Mouse (Mus musculus): ENCODE measurements around the gene Tnfrsf13b. TPM values are rescaled to one million over a fixed set of nuclear protein-coding genes. Genes with fewer than 3 reads are reported as not detected.
A peak's percentile ranks its signal among the peaks of the same experiment; 100 is the strongest.
"Not testable (repeated sequence)": the region's sequence is repeated elsewhere in the genome, so short reads cannot be mapped to it uniquely, and the experiment has no call there.

The Tnfrsf13b gene
- polyA plus RNA-seq, 1 experiment from 2014 or later: 4.8 TPM

DNA sequence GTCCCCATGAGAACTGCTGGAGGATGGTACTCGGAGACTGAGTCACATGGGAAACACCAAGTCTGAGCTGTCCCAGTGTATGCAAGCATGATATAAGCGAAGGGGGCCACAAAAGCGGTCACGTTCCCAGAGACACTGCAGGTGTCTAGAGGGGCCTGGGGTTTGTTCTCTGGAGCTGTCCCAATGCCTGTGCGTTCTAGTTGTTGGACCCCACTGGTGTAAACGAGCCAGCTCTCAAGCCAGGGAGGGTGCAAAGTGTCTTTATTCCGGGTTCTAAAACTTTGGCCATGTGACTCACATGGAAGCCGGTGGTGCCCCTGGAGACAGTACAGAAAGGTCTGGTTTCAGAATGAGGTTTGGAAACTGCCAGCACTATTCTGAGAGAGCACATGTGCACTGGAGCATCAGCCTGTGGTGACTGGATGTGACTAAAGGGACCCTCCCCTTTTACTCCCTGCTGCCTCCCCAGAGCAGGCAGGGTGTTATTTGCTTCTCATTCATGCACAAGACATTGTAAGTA lies 3.7 kb upstream of the Tnfrsf13b start:
- no peak overlapping the region for H3K27ac ChIP-seq (ENCODE audit: low read length)
- H3K9ac ChIP-seq (ENCODE audit: low read depth, low read length): no peak overlapping the region
- no peak overlapping the region for H3K4me2 ChIP-seq (ENCODE audit: low read depth, low read length)
- no peaks in the 10 kb centered on the region for H3K27me3 ChIP-seq (ENCODE audit: control insufficient read depth, insufficient read depth, low read depth, low read length)
- H3K4me1 ChIP-seq (ENCODE audit: control insufficient read depth, low read depth, low read length): no peaks in the 10 kb centered on the region
- 68% methylated on average over 8 of the region's 8 CpGs for WGBS (ENCODE audit: insufficient replicate concordance)
- no peak for ATAC-seq (ENCODE audit: low read depth)
- no peaks in the 10 kb centered on the region for H3K9me3 ChIP-seq (replicated peaks; ENCODE audit: control insufficient read depth, low read length)
- no peak overlapping the region for H3K4me3 ChIP-seq (ENCODE audit: low read depth, low read length)
- no peaks in the 10 kb centered on the region for H3K36me3 ChIP-seq (ENCODE audit: control insufficient read depth, insufficient read depth)

GRCm38 (mm10) chr11:61123886-61124285 lies 2.7 kb upstream of the Tnfrsf13b start:
- H3K4me2 ChIP-seq (ENCODE audit: low read depth, low read length): no peak overlapping the region
- no peaks in the 10 kb centered on the region for H3K27me3 ChIP-seq (ENCODE audit: control insufficient read depth, insufficient read depth, low read depth, low read length)
- H3K9ac ChIP-seq (ENCODE audit: low read depth, low read length): no peak overlapping the region
- no peak overlapping the region for H3K27ac ChIP-seq (ENCODE audit: low read length)
- H3K4me3 ChIP-seq (ENCODE audit: low read depth, low read length): no peak overlapping the region
- no peak for ATAC-seq (ENCODE audit: low read depth)
- no peaks in the 10 kb centered on the region for H3K9me3 ChIP-seq (replicated peaks; ENCODE audit: control insufficient read depth, low read length)
- 50% methylated on average over 3 of the region's 3 CpGs for WGBS (ENCODE audit: insufficient replicate concordance)
- H3K4me1 ChIP-seq (ENCODE audit: control insufficient read depth, low read depth, low read length): no peaks in the 10 kb centered on the region
- no peaks in the 10 kb centered on the region for H3K36me3 ChIP-seq (ENCODE audit: control insufficient read depth, insufficient read depth)

- no peaks in the 10 kb centered on the region for H3K9me3 ChIP-seq (replicated peaks; ENCODE audit: control insufficient read depth, low read length)
- no peaks in the 10 kb centered on the region for H3K36me3 ChIP-seq (ENCODE audit: control insufficient read depth, insufficient read depth)
- no peaks in the 10 kb centered on the region for H3K4me1 ChIP-seq (ENCODE audit: control insufficient read depth, low read depth, low read length)
- WGBS (ENCODE audit: insufficient replicate concordance): 65% methylated on average over 5 of the region's 5 CpGs
- H3K4me2 ChIP-seq (ENCODE audit: low read depth, low read length): no peak overlapping the region
- no peak overlapping the region for H3K4me3 ChIP-seq (ENCODE audit: low read depth, low read length)
- no peaks in the 10 kb centered on the region for H3K27me3 ChIP-seq (ENCODE audit: control insufficient read depth, insufficient read depth, low read depth, low read length)
- no peak for ATAC-seq (ENCODE audit: low read depth)
- no peak overlapping the region for H3K9ac ChIP-seq (ENCODE audit: low read depth, low read length)
- H3K27ac ChIP-seq (ENCODE audit: low read length): no peak overlapping the region
Observed at GRCm38 (mm10) chr11:61125970-61126369, 585 bp upstream of the Tnfrsf13b start.

DNA sequence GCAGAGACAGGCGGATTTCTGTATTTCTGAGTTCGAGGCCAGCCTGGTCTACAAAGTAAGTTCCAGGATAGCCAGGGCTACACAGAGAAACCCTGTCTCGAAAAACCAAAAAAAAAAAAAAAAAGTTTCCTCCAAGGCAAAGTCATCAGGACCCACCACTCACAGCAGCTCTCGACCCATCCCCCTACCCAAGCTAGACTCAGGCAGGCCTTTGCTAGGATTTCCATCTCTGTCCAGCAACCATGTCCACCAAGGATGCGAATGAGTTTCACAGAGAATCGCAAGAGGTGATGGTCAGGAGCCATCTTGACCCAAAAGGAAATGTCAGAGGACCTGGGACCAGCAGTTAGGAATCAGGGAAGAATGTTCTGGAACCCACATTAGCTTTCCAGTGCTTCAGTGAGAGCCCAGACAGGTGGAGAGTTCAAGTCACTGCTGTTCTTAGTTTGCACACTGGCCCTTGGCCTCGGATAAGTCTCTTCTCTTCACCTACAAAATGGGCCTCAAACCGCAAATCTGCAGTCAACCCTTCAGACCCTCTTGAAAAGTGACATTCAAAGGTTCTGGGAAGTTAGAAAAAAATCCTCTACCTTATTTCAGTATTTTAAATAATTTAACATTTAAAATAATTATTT lies 983 bp downstream of the Tnfrsf13b start:
- no peak overlapping the region for H3K4me3 ChIP-seq (ENCODE audit: low read depth, low read length)
- no peaks in the 10 kb centered on the region for H3K27me3 ChIP-seq (ENCODE audit: control insufficient read depth, insufficient read depth, low read depth, low read length)
- no peaks in the 10 kb centered on the region for H3K4me1 ChIP-seq (ENCODE audit: control insufficient read depth, low read depth, low read length)
- no peak overlapping the region for H3K4me2 ChIP-seq (ENCODE audit: low read depth, low read length)
- no peak for ATAC-seq (ENCODE audit: low read depth)
- no peaks in the 10 kb centered on the region for H3K9me3 ChIP-seq (replicated peaks; ENCODE audit: control insufficient read depth, low read length)
- H3K36me3 ChIP-seq (ENCODE audit: control insufficient read depth, insufficient read depth): no peaks in the 10 kb centered on the region
- H3K9ac ChIP-seq (ENCODE audit: low read depth, low read length): no peak overlapping the region
- WGBS (ENCODE audit: insufficient replicate concordance): 68% methylated on average over 8 of the region's 8 CpGs
- H3K27ac ChIP-seq (ENCODE audit: low read length): no peak overlapping the region

GRCm38 (mm10) chr11:61129305-61129704 lies 2.8 kb downstream of the Tnfrsf13b start:
- Histone ChIP-seq H3K9ac (ENCODE audit: low read depth, low read length) (no peak overlapping the region), H3K9me3 (replicated peaks; ENCODE audit: control insufficient read depth, low read length) (no peaks in the 10 kb centered on the region), H3K4me3 (ENCODE audit: low read depth, low read length) (no peak overlapping the region), H3K4me2 (ENCODE audit: low read depth, low read length) (no peak overlapping the region), H3K4me1 (ENCODE audit: control insufficient read depth, low read depth, low read length) (no peaks in the 10 kb centered on the region), H3K27ac (ENCODE audit: low read length) (no peak overlapping the region), H3K36me3 (ENCODE audit: control insufficient read depth, insufficient read depth) (no peaks in the 10 kb centered on the region), H3K27me3 (ENCODE audit: control insufficient read depth, insufficient read depth, low read depth, low read length) (no peaks in the 10 kb centered on the region)
- 25% methylated on average over 10 of the region's 10 CpGs for WGBS (ENCODE audit: insufficient replicate concordance)
- ATAC-seq (ENCODE audit: low read depth): no peak

GRCm38 (mm10) chr11:61130646-61131045 lies 4.1 kb downstream of the Tnfrsf13b start:
- 57% methylated on average over 4 of the region's 4 CpGs for WGBS (ENCODE audit: insufficient replicate concordance)
- not testable (repeated sequence) for H3K36me3 ChIP-seq (ENCODE audit: control insufficient read depth, insufficient read depth); H3K4me2 ChIP-seq (ENCODE audit: low read depth, low read length); H3K9me3 ChIP-seq (replicated peaks; ENCODE audit: control insufficient read depth, low read length); H3K27me3 ChIP-seq (ENCODE audit: control insufficient read depth, insufficient read depth, low read depth, low read length); H3K4me1 ChIP-seq (ENCODE audit: control insufficient read depth, low read depth, low read length); H3K4me3 ChIP-seq (ENCODE audit: low read depth, low read length); ATAC-seq (ENCODE audit: low read depth); H3K9ac ChIP-seq (ENCODE audit: low read depth, low read length); H3K27ac ChIP-seq (ENCODE audit: low read length)

DNA sequence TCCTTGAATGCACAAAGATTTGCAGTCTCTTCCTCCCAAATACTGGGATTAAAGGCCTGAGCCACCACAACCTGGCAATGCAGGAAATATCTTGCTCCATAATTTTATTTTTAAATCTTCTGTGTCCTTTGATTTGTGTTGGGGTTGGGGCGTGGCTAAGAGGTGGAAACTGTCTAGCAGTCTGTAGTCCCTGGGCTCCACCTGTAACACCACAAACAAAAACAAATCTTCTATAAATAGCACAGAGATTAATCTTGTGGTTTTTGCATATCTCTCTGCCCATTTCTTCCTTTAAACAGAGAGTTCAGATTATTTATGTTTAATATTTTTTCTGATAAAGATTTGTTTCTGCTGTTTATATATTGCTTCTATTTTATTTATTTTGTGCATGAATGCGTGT lies 6.4 kb downstream of the Tnfrsf13b start:
- Histone ChIP-seq H3K9me3 (replicated peaks; ENCODE audit: control insufficient read depth, low read length) (no peaks in the 10 kb centered on the region), H3K27ac (ENCODE audit: low read length) (no peak overlapping the region), H3K4me3 (ENCODE audit: low read depth, low read length) (no peak overlapping the region), H3K36me3 (ENCODE audit: control insufficient read depth, insufficient read depth) (no peaks in the 10 kb centered on the region), H3K9ac (ENCODE audit: low read depth, low read length) (no peak overlapping the region), H3K4me1 (ENCODE audit: control insufficient read depth, low read depth, low read length) (no peaks in the 10 kb centered on the region), H3K27me3 (ENCODE audit: control insufficient read depth, insufficient read depth, low read depth, low read length) (no peaks in the 10 kb centered on the region), H3K4me2 (ENCODE audit: low read depth, low read length) (no peak overlapping the region)
- ATAC-seq (ENCODE audit: low read depth): no peak
- WGBS (ENCODE audit: insufficient replicate concordance): 48% methylated on average over 2 of the region's 2 CpGs

DNA sequence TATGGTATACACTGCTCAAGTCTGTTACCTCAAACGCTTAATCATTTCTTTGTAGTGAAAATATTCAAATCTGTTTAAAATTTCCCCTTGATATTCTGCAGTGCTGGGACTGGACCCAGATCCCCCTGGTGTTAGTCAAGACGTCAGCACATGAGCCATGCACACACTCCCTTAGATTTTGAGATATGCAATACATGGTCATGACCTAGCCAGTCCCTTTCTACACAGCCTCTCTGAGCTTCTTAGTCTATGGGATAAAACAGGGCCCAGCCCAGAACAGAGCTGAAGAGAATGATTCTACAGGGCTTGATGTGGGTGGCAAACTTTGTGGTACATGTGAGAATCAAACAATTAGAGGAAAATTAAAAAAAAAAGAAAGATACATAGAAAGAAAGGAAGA lies 15.1 kb downstream of the Tnfrsf13b start:
- no peak overlapping the region for H3K4me2 ChIP-seq (ENCODE audit: low read depth, low read length)
- no peak for ATAC-seq (ENCODE audit: low read depth)
- H3K36me3 ChIP-seq (ENCODE audit: control insufficient read depth, insufficient read depth): no peaks in the 10 kb centered on the region
- H3K4me1 ChIP-seq (ENCODE audit: control insufficient read depth, low read depth, low read length): no peaks in the 10 kb centered on the region
- WGBS (ENCODE audit: insufficient replicate concordance): 38% methylated on average over 2 of the region's 2 CpGs
- H3K27ac ChIP-seq (ENCODE audit: low read length): no peak overlapping the region
- peaks cover 2% of the 10 kb centered on the region; the same call in 1 of the 2 replicates for H3K27me3 ChIP-seq (ENCODE audit: control insufficient read depth, insufficient read depth, low read depth, low read length)
- no peak overlapping the region for H3K9ac ChIP-seq (ENCODE audit: low read depth, low read length)
- no peak overlapping the region for H3K4me3 ChIP-seq (ENCODE audit: low read depth, low read length)
- H3K9me3 ChIP-seq (replicated peaks; ENCODE audit: control insufficient read depth, low read length): no peaks in the 10 kb centered on the region

- Histone ChIP-seq H3K27me3 (ENCODE audit: control insufficient read depth, insufficient read depth, low read depth, low read length) (peaks cover 2% of the 10 kb centered on the region; the same call in 1 of the 2 replicates), H3K9ac (ENCODE audit: low read depth, low read length) (no peak overlapping the region), H3K4me1 (ENCODE audit: control insufficient read depth, low read depth, low read length) (no peaks in the 10 kb centered on the region), H3K9me3 (replicated peaks; ENCODE audit: control insufficient read depth, low read length) (no peaks in the 10 kb centered on the region), H3K36me3 (ENCODE audit: control insufficient read depth, insufficient read depth) (no peaks in the 10 kb centered on the region), H3K4me2 (ENCODE audit: low read depth, low read length) (peak overlapping the region; percentile 2; the same call in 1 of the 2 replicates), H3K27ac (ENCODE audit: low read length) (0 out of 2 replicates have a peak overlapping the region, but pooled peaks have one; percentile 7), H3K4me3 (ENCODE audit: low read depth, low read length) (peak overlapping the region; percentile 31)
- WGBS (ENCODE audit: insufficient replicate concordance): 10% methylated on average over 3 of the region's 3 CpGs
- no peak for ATAC-seq (ENCODE audit: low read depth)
Observed at GRCm38 (mm10) chr11:61142262-61142661, 15.7 kb downstream of the Tnfrsf13b start.
